Mouse (Mus musculus) kidney, postnatal 14 days (tissue): ENCODE results near the gene Klc4.

ENCODE experiments used
- DNase-seq: peaks from one replicate; pipeline ENCODE4 v3.0.0; 2022; ENCODE audit warnings: mixed read lengths

Klc4 gene

GRCm38 (mm10) chr17:46651755-46652547 lies 6.1 kb upstream of the Klc4 start:
- DNase-seq: no peak

GRCm38 (mm10) chr17:46651292-46651691 lies 5.5 kb upstream of the Klc4 start:
- no peak for DNase-seq

DNA sequence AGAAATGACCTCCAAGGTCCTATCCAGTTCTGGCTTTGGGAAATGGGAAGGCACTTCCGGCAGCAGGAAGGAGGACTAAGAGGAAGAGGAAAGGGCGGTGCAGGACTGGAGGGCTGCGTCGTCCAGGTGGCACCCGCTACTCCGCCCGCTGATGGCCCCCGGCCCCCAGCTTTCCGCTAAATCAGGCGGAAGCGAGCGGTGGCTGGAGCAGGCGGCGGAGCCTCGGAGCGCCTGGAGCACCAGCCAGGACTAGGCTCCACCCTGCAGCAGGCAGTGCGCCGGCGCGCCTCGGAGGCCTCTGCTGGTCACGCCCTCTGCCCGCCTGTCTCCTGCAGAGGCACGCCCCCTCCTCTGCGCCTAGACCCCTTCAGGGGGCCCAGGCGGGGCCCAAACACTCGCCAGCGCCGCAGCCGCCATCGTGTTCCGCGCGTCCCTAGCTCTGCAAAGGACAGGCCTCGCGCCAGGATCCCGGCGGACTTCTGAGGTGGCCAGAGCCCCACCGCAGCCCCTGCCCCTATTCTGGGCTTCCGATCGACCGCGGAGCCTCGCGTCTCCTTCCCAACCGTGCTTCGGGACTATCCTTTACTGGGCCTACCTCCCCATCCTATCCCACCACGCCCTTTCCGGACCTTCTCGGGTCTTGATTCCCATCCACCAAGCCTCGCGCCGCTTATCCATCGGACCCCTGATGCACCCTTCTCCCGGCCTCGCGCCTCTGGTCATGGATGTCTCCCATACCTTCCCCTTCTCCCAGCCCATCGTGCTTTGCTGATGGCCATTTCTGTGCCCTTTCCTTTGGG lies 4.6 kb upstream of the Klc4 start, which contains the start of gene Cul7:
TSS of gene Cul7 (plus strand) at position 106 of the 800 bp plus-strand sequence.
- DNase-seq: peak; percentile 97

DNA sequence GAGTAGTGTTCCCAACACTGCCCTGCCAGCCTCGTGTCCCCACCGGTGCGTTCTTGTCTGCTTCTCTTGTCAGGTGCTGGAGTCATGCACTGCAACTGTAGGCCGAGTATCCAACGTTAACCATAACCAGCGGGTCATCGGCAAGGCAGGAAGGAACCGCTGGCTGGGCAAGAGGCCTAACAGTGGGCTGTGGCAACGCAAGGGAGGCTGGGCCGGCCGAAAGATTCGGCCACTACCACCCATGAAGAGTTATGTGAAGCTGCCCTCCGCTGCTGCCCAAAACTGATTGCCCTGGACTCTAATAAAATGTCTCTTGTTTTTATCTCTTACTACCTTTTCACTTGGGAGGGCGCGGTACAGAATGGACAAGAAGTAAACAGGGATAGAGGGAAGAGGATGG lies 4.0 kb upstream of the Klc4 start:
- no peak for DNase-seq

- no peak for DNase-seq
Measured at GRCm38 (mm10) chr17:46648436-46648835, 2.6 kb upstream of the Klc4 start.

DNA sequence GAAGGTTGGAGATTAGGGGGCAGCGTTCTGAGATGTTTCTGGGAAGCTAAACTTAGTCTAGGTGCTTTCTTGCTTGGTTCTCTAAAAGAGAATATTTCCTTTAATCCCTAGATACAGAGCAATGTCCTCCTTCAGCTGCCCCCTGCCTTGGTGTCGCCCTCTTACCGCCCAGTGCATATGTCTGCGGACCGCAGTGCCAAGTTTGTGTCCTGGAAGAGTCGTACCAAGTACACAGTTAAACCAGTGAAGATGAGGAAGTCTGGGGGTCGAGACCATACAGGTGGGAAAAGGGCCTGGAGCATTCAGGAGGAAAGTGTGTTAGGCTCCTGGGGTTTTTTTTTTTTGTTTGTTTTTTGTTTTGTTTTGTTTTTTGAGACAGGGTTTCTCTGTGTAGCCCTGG lies 1.5 kb upstream of the Klc4 start:
- no peak for DNase-seq

DNA sequence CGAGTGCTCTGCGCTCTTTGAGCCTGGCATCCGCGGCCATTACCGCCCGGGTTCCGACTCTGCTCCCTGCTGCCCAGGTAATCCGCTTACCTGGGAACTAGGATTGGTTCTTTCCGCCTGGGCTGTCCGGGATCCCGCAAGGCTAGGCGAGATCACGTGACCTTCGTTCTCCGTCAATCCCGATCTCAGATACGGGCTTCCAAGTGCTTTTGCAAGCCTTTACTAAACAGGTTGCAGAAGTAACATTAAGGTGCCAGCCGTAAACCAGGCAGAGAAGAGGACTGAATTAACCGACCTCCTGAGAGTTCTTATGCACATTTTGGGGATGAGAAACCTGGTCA lies 470 bp upstream of the Klc4 start:
- DNase-seq: no peak

DNA sequence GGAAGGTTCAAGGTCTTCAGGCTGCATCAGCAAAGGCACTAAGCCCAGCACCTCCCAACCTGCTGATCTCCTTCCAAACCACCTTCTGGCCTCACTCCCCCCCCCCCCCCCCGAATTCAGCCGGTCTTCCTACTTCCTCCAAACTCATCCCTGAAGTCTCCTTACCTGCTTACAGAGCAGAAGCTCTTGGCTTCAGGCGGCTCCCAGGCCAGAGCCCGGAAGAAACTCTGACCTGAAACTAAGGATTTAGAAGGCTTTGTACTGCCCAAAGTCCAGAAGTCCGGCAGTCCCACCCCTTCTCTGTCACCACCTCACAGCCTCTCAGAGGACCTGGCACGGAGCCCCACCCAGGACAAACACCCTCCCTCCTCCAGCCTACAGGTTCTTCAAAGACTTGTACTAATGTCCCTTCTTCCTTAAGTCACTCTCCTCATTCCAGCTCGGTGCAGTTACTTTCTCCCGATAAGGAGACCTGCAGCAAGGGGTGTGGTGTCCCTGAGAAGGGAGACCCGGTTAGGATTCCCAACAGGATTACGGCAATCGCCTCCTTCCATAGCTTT lies 826 bp downstream of the Klc4 start:
- peak; percentile 90 for DNase-seq

GRCm38 (mm10) chr17:46644152-46644805 lies 1.5 kb downstream of the Klc4 start:
- no peak for DNase-seq

- DNase-seq: no peak
Measured at GRCm38 (mm10) chr17:46642060-46642459, 3.8 kb downstream of the Klc4 start.

GRCm38 (mm10) chr17:46639929-46640328 lies 5.9 kb downstream of the Klc4 start:
- no peak for DNase-seq

DNA sequence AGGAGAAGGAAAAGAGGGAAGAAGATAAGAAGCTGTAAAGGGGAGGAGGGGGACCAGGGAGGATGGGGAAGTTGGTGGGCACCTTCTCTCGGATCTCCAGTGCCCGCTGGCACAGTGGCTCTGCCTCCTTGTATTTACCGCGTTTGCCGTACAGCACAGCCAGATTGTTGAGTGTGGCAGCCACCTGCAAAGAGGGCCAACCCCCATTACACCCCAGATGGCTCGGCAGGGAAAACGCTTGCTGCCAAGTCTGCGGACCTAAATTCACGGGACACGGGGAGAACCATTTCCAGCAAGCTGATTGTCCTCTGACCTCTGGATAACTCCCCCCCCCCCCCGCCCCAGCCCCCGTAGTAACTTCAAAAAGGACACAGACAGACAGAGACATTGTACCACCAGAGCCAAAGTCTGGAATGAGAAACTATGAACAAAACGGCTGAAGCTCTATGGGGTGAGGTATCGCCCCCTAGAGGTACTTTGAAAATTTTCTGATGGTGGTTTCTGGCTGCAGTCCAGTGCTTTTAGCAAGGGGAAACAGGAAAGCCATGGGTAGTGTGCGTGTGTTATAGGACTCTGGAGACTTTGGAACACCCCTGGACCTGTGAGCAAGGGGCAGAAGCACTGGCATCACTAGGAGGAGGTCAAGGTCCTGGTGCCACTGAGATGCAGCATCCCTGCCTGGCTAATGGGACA lies 8.8 kb downstream of the Klc4 start:
- peak; percentile 83 for DNase-seq

- DNase-seq: peak; percentile 87
Measured at GRCm38 (mm10) chr17:46629685-46630441, 16.0 kb downstream of the Klc4 start.

GRCm38 (mm10) chr17:46628791-46629684 lies 16.8 kb downstream of the Klc4 start, which contains the start of gene Ptk7:
Gene Ptk7 (minus strand): TSS chr17:46629504.
- peak; percentile 92 for DNase-seq

DNA sequence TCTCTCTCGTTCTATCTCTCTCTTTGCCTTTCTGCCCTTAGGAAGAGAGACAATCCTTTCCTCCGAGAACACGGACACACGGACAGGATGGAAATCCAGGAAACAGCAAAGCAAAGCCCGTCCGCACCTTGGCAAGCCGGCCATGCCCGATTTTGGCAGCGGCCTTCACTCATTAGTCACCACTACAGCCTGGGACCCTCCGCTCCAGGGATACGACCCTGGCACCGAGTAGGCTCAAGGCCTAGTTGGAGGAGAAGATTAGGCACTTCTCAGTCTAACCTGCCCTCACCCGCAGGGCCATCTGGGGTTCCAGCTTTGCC lies 17.4 kb downstream of the Klc4 start:
- DNase-seq: no peak

GRCm38 (mm10) chr17:46627409-46627808 lies 18.4 kb downstream of the Klc4 start:
- DNase-seq: no peak

DNA sequence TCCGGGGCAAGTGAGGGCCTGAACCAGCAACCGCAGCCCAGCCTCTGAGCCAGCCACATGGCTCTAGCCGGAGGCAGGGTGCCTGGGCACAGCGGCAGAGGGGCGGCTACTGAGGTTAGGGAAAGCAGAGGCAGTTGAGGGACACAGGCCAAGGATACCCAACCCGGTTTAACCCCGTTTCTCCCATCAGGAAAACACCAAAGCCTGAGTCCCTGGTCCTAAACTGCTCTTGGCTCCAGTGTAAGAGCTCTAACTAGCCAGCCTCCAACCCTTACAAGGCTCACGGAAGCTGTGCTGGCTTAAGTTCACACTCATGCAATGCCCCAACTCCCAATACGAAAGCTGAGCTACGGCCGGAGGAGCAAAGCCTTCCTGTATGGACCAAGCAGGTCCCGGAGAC lies 21.2 kb downstream of the Klc4 start:
- DNase-seq: no peak

GRCm38 (mm10) chr17:46623819-46624557 lies 21.8 kb downstream of the Klc4 start:
- no peak for DNase-seq

DNA sequence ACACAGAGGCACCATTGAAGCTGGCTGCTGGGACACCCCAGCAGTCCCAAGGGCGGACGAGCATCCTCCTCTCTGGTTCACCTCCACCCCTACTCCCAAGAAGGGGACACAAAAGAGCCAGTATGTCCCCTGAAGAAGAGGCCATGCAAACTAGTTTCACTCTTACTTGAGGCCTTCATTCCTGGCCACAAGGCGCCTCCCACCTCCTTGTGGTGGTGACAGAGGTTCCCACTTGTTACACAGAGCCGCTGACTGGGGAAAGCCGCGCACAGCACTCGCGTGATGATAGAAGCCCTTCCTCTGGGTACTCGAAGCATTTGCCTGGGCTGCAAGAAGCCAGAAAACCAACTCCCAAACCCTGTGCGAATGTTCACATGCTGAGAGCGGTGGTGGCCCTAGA lies 23.6 kb downstream of the Klc4 start:
- DNase-seq: no peak

GRCm38 (mm10) chr17:46621324-46621723 lies 24.5 kb downstream of the Klc4 start:
- DNase-seq: peak; percentile 67
